Mouse (Mus musculus): ENCODE results near the gene Ntrk1.
"Not testable (repeated sequence)": the region's sequence is repeated elsewhere in the genome, so short reads cannot be mapped to it uniquely, and the experiment has no call there.

Gene Ntrk1

DNA sequence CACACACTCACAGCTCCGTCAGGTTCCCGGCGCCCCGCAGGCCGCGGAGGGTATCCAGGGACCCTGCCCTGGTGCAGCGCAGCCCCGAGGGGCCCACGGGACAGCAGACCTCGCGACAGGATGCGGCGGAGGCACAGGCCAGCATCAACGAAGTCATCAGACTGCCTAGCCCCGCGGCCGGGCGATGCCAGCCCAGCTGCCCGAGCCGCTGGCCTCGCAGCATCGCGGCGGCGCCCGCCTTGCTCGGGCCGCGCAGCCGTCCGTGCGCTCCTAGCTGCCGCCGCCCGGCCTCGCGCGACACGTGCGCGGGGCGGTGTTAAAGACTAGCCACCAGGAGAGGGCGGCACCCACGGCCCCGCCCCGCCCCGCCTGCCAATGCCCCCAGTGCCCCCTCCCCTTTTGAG, at the start of gene Ntrk1:
Gene Ntrk1, minus strand, starts transcription at position 241 of the 404 bp plus-strand sequence.
- DNase-seq (ENCODE audit: low spot score in 2 of 2): no peak

DNA sequence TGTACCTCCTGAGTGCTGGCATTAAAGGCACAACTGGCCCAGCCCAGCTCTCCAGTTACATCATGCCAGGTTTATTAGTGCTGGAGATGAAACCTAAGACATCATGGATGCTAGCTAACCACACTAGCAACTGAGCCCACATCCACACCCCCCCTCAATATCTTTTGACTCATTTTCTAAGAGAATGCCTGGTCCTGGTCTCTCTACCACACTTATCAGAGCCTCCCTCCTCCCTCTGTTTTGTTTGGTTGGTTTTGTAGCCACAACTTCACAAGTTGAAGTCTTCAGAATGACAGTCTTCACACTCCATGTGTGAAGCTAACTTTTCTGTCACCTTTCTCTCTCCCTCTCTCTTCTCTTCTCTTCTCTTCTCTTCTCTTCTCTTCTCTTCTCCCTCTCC, 45.9 kb upstream of the Ntrk1 start:
- DNase-seq (ENCODE audit: low spot score in 2 of 2): no peak

DNA sequence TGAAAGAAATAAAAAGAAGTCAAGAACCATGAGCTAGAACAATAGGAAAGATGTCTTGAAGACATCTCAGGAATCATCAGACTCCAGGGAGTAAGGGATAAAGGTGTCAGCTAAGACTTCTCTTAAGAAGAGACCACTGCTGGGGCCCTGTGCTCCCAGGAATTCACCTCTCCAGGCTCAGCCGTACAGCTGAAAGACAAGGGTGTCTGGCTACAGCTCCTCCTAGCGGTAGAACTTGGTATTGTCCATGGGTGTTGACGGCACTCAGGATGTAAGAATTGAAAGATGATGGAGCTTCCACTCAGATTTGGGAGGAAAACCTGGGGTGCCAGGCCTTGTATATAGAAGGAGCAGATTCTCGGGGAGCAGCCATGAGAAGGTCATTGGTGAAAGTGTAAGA, 43.7 kb upstream of the Ntrk1 start:
- peak; percentile 78 to 79 for DNase-seq (ENCODE audit: low spot score in 2 of 2)

DNA sequence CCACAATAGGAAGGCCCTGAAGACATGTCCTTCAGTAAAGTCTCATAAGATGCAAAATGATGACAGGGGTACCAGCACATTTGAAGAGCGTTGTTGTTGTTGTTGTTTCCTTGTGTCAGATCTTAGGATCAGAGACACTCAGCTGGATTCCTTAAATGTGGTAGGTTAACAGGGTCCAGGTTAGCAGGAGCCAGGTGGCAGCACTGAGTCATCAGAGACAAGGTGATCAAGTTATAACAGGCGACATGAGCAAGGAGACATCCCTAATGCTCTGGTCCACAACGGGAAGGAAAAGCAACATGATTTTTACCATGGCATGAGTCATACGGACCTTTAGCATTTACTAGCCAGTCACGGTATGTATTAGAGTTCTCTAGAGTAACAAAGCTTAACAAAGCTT, 38.5 kb upstream of the Ntrk1 start:
- no peak for DNase-seq (ENCODE audit: low spot score in 2 of 2)

DNA sequence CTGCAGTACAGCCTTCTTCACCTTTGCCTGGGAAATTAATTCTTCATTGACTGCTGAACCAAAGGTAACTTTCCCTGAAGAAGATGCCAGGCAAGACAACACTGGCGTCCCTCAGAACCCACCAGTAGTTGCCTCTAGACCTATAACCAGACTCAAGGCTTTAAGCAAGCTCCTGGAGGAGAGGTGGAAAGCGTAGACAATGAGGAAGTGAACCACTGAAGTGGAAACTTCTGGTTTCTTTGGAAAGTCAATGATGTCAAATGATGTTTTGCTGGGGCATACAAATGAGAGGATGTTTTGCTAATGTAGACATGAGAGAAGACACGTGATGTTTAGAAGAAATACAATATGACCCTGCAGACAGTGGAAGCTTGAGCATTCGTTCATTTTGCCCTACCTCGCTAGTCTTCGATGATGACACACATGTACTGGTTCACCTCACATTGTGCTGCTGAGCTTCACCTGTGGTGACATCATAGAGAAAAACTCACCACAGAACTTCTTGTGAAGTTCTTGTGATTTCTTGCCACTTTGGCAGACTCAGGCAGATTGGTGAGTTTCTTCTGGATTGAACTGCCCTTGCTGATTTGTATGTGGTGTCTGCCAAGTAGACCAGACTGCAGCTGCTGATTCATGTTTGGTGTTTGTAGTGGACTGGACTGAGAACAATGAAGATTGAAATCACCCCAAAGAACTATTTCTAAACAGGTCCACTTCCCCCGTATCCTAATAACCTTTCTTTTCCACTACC, 37.3 kb upstream of the Ntrk1 start:
- no peak for DNase-seq (ENCODE audit: low spot score in 2 of 2)

DNA sequence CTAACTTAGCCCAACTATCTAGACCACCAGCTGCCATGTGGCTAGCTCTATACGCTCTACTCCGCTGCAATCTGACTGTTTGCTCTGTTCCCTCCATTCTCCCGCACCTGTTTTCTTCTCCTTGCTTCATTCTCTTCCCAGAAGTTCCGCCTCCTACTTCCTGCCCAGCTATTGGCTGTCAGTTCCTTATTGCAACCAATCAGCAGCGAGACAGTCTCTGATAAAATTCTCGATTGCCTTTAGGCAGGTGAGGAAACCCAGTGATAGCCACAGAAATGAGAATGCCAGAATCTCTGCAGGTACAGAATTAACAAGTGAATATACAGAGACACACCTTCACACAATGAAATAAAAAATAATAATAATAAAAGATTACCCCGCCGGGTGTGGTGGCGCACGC, 34.1 kb upstream of the Ntrk1 start:
- DNase-seq (ENCODE audit: low spot score in 2 of 2): no peak

DNA sequence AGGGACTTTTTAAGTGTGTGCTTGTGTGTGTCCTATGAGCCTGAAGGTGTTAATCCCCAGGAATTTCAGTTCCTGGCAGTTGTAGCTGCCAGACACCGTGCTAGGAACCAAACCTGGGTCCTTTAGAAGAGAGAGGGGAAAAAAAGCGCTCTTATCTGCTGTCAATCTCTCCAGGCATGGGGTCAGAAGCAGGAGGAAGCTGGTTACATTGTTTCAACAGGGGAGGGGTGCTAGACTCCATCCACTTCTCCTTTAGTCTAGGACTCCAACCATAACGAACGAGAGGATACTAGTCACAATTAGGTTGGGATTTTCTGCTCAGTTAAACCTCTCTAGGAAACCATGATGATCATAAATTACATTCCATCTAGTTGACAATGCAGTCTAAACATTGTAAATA, 33.5 kb upstream of the Ntrk1 start:
- no peak for DNase-seq (ENCODE audit: low spot score in 2 of 2)

DNA sequence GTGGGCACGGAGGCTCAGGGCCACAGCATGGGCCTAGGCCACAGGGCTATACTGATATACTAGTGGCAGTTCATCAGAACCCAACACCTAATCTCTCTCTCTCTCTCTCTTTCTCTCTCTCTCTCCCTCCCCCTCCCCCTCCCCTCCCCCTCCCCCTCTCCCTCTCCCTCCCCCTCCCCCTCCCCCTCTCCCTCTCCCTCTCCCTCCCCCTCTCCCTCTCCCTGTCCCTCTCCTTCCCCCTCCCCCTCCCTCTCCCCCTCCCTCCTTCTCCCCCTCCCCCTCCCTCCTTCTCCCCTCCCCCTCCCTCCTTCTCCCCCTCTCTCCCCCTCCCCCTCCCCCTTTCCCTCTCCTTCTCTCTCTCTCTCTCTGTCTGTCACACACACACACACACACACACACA, 29.2 kb upstream of the Ntrk1 start, which contains the start of gene Pear1:
Gene Pear1, minus strand, starts transcription at position 101 of the 400 bp plus-strand sequence.
- not testable (repeated sequence) for DNase-seq (ENCODE audit: low spot score in 2 of 2)

DNA sequence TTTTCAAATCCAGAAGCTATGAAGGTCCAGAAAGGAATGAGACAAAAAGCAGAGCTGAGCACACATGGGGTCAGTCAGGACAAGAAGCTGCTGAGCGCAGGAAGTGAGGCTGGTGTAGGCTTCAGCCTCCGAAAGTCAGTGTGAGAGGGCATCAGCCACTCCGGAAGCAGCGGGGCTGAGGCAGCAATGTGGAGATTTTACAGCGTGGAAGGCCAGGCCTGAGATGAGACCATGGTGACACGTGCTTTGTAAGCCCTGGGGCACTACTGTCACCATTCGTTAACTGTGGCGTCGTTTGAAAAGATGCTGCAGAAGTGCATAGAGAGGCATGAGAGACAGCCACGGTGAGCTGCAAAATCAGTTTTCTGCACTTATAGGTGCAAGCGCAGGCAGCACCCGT, 23.3 kb upstream of the Ntrk1 start:
- DNase-seq (ENCODE audit: low spot score in 2 of 2): no peak

DNA sequence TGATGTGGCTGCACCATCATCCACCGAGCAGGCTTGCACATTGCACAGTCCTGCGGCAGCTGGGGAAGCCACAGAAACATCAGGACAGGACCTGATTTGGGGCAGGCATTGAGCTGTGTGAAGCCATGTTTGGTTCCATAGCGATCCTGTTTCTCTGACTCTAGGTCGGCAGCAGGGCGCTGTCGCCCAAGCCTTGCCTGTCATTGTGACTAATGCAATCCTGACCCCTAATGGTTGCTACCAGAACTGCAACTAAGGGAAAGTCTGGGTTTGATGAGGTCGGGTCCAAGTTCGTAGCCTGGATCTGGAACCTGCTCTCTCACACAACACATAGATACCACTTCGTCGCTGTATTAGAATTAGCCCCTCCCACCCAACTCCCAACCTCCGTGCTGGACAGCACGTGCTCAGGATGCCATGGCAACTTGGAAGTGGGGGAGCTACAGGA, 21.7 kb upstream of the Ntrk1 start:
- peak; percentile 69 to 84 for DNase-seq (ENCODE audit: low spot score in 2 of 2)

DNA sequence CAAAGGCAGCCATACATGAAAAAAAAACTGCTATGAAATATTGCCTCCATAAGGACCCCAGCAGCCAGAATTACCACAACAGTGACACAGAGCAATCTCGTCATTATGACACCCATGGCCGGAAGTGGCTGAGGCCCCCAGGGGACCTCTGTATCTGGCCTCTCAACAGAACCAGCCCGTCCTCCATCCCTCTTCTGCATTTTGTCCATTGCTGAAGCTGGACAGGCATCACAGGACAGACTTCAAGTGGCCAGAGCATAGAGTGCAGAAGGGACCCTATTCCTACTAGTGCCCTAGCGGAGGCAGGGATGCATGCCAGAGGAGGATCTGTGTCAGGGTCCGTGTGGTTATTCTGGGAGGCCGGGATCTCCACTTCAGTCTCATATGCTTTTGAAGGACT, 21.2 kb upstream of the Ntrk1 start:
- no peak for DNase-seq (ENCODE audit: low spot score in 2 of 2)

DNA sequence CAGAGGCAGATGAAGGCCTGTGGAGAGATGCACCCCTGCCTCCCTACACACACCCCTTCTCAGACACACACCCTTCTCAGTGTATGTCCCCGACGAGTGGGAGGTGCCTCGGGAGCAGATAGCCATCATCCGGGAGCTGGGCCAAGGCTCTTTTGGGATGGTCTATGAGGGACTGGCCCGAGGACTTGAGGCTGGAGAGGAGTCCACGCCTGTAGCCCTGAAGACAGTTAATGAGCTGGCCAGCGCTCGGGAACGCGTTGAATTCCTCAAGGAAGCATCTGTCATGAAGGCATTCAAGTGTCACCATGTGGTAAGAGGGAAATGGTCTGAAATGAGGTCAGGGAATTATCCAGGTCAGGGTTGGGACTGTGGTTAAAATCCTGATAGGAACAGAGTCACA, 17.9 kb upstream of the Ntrk1 start:
- DNase-seq (ENCODE audit: low spot score in 2 of 2): no peak

DNA sequence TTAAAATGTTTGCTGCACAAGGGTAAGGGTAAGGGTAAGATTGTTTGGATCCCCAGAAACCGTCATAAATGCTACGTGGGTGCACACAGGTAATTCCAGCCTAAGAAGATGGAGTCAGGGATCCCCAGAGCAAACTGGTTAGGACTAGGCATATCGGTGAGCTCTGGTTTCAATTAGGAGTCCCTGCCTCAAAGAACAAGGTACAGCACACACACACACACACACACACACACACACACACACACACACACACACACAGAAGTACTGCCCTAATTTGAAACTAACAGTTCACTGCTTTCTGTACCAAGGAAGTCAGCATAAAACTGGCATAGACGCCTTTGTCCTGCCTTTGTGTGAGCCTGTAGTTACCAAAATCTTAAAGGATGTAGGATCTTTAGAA, 17.5 kb upstream of the Ntrk1 start:
- no peak for DNase-seq (ENCODE audit: low spot score in 2 of 2)

DNA sequence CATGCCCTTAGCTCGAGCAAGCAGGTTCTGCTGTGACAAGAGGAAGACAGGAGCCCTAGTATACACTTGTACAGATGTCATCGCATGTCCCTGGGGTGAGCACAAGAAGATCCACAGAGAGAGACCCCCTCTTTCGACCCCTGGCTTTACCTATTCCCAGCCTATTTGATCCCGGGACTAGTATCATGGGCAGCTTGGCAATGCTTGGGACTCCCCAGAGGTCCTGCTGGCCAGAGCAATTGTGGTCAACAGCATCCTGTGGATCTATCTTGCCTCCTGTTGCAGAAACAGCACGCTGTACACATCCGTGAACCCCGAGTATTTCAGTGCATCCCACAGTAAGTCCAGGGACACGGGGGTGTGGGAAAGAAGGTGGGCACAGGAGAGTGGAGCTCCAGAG, 16.3 kb upstream of the Ntrk1 start:
- no peak for DNase-seq (ENCODE audit: low spot score in 2 of 2)

DNA sequence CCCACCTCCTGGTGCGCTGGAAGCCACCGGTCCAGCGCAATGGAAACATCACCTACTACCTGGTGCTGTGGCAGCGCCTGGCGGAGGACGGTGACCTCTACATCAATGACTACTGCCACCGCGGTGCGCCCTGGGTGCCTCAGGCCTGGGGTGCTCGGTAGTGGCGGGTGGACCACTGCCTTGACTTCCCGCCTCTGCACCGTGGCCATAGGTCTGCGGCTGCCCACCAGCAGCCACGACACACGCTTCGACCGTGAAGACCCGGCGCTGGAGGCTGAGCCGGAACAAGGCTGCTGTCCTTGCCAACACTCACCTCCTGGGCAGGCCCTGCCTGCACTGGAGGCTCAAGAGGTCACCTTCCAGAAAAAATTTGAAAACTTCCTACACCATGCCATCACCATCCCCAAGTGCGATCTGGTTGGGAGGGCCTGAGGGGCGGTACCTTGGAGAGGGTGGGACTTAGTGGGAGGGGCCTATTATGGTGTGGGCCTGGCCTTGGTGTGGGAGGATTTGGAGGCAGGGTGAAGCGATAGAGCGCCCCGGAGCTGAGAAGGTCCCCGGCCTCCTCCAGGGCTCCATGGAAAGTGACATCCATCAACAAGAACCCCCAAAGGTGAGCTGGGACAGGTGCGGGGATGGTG, 14.5 kb upstream of the Ntrk1 start:
- DNase-seq (ENCODE audit: low spot score in 2 of 2): no peak

DNA sequence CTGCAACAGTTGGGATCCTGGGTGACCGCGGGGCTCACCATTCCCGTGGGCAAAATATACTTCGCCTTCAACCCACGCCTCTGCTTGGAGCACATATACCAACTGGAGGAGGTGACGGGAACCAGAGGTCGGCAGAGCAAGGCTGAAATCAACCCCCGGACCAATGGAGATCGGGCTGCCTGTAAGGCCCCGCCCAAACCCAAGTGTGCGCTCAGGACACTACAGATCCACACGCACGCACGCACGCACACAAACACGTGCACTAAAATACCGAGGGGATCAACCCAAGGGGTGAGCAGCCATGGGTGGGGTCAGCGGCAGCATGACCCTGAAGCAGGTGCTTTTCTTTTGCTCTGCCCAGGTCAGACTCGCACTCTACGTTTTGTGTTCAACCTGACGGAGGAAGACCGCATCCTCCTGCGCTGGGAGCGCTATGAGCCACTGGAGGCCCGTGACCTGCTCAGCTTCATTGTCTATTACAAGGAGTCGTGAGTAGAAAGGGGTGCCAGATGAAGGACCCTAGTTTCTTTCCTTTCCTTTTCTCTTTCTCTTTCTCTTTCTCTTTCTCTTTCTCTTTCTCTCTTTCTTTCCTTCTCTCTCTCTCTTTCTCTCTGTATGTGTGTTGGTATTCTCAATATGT, 9.2 kb upstream of the Ntrk1 start:
- no peak for DNase-seq (ENCODE audit: low spot score in 2 of 2)

DNA sequence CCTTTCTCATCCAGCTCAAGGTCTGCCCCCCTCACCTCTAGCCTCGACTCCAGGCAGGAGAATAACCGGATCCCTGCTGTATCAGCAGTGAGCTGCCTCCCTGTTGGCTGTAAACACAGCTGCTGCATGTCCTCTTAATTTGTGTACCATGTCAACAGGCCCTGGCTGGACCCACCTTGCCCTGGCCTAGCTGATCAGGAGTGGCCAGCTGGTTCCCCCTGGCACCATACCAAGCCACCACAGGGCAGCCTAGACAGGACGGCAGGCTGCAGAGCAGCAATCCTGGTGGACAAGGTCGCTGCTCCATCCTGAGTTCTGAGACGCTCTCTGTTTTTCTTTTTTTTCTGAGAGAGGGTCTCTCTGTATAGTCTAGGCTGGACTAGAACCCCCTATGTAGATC, 6.7 kb upstream of the Ntrk1 start:
- DNase-seq (ENCODE audit: low spot score in 2 of 2): no peak

DNA sequence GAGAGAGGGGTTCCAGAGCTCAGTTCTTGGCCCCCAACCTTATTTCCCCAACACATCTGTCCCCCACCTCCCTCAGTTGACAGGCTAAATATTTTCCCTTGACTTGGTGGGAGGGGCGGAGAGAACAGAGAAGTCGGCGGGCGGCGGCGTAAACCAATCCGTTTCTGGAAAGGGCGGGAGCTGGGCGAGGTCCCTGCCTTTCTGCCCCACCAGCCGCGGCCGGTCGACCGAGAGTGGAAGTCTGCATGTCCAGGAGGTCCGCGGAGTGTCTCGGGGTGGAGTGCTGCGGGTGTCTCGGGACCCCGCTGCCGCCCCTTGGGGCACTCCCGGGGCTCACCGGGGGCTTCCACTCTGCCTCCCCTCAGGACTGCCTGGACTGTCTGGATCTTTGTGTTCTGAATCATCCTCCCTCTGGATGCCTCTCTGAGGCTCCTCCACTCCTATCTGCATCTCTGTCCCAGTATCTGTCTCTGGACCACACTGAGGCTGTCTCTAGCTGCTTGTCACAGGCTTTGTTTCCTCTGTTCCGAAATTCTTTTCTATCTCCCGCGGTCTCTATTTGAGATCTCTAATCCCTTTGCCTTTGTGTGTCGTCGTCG, 1.9 kb upstream of the Ntrk1 start, which contains the start of gene Insrr:
Gene Insrr, plus strand, starts transcription at position 216 of the 599 bp plus-strand sequence.
- DNase-seq (ENCODE audit: low spot score in 2 of 2): no peak

DNA sequence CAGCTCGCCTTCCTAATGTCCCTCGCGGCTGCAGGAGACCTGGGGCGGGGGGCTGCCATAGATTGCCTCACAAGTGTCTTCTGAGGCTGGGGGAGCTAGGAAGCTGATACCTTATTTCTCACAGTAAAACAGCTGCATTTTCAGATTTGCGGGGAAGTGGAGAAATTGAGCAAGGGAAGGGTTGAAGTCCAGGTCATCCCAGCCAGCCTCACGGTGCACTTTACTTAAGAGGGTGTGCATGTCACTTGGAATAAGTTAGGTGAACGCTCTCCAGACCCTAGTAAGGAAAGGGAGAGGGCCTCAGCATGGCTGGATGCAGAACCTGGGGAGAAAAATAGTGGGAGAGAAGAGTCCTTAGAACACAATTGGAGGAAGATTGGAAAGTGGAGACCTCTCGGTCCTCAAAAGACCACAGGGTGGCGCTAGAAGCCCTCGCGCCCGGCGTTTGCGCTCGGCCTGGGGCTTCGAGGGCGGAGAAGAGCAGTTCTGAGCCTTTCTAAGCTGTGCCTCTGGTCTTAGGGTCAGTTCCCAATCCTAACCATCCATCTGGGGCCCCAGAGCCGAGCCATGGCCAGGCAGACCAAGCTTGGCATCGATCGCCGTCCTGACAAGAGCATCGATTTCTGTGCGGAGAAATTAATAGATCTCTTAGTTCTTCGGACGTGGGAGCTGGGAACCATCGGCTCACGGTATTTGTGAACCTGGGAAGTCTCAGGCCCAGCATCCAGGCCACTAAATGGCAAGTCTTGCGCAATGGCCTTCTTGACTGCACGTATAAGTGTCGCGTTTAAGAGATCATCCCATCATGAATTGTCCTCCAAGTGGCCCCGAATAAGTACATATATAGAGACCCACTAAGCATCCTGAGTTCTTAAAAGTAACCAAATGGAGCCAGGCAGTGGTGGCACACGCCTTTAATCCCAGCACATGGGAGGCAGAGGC, 645 bp upstream of the Ntrk1 start:
- DNase-seq (ENCODE audit: low spot score in 2 of 2): peak; percentile 16 to 30

DNA sequence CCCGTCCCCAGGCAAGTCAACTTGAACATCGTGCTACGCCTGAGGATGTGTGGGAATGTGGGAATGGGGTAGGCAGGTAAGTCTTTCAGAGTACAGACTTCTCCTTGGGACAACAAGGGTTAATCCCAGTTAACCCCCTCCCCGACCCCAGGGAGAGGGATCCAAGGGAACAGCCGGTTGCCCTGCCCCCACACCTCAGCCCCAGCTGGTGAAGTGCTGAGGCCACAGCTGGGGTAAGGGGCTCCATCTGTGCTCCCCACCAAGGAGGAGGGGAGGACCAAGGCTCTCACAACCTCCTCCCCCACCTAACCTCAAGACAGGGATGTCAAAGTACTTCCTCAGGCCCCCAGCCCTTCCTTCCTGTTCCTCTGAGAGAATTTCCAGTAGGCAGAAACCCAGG, 5.2 kb downstream of the Ntrk1 start:
- no peak for DNase-seq (ENCODE audit: low spot score in 2 of 2)

DNA sequence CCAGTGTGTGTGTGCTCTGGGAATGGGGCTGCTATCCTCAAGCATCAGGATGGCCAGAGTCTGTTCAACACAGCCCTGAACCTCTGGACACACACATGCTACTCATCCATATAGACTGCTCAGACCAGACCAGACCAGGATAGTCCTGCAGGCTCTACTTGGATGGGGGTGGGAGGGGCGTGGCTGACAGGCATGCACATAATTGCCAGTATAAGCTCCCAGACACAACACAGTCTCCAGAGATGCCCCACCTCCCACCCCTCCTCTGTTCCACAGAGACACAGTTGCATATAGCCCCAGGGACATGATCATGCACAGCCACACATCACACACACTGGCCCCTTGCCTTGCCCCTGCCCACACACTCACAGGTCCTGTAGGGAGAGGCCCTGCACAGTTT, 5.7 kb downstream of the Ntrk1 start:
- DNase-seq (ENCODE audit: low spot score in 2 of 2): no peak
